Mouse (Mus musculus): ENCODE data around the gene Them7. TPM values are rescaled to one million over a fixed set of nuclear protein-coding genes. Genes with fewer than 3 reads are reported as not detected.
A peak's percentile ranks its signal among the peaks of the same experiment; 100 is the strongest.

Them7 gene
- polyA plus RNA-seq, 1 experiment from 2014 or later = 0.63 TPM

DNA sequence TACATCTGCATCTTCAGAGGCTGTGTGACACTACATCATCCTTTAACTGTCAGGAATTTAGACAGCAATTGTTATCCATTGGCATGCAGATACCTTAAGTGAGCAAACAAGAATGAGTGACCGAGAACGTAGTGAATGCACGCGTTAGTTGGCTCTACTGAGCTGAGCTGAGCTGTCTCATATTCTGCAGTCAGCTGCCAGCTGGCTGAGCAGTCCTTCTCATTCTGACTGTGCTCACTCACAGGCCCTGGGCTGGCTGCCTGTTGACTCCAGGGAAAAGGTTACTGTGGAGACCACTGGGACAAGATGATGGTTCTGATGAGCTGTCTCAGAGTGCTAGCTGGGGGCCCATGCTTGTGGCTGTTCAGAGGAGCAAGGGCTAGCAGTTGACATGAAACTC is 184.4 kb downstream of the Them7 start:
- Histone ChIP-seq H3K27me3 (replicated peaks) (no peaks in the 10 kb centered on the region), H3K4me1 (no peaks in the 10 kb centered on the region), H3K4me3 (replicated peaks) (no peak overlapping the region), H3K4me2 (no peak overlapping the region), H3K27ac (no peak overlapping the region), H3K36me3 (no peaks in the 10 kb centered on the region), H3K9me3 (no peaks in the 10 kb centered on the region), H3K9ac (no peak overlapping the region)
- no peak for ATAC-seq (ENCODE audit: insufficient read depth, low FRiP score, low read depth)
- WGBS = 59% methylated on average over 4 of the region's 4 CpGs

DNA sequence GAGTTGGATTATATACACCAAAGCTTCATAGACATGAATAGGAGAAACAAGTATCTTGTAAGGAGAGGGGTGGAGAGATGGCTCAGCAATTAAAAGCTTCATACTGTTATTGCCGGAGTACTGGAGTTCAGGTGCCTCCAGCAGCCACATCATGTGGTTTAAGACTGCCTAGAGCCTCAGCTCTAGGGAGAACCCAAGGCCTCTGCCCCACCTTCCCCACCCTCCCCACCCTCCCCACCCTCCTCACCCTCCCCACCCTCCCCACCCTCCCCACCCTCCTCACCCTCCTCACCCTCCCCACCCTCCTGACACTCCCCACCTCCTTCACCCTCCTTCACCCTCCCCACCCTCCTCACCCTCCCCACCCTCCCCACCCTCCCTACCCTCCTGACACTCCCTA is 185.1 kb downstream of the Them7 start:
- 81% methylated on average over 1 of the region's 1 CpGs for WGBS
- Histone ChIP-seq H3K27me3 (replicated peaks) (no peaks in the 10 kb centered on the region), H3K4me1 (no peaks in the 10 kb centered on the region), H3K27ac (no peak overlapping the region), H3K4me2 (no peak overlapping the region), H3K36me3 (no peaks in the 10 kb centered on the region), H3K9ac (no peak overlapping the region), H3K9me3 (no peaks in the 10 kb centered on the region), H3K4me3 (replicated peaks) (no peak overlapping the region)
- 0 out of 2 replicates have a peak, but pooled peaks have one; percentile 43 for ATAC-seq (ENCODE audit: insufficient read depth, low FRiP score, low read depth)

DNA sequence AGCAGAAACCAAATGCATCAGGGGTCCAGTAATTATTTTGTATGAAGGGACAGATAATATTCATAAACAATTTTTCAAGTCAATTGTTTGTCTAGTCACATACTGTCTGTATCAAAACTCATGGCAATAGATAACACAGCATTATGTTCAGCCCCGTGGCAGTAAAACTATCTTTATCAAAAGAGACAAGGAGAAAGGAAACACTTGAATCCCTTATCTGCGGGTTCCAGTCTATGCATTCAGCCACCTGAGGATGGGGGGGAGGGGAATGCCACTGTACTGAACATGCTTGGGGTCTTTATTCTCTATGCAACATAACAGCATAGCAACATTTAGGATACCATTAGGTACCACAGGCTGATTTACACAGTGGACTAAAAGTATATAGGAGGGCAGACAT is 190.2 kb downstream of the Them7 start:
- Histone ChIP-seq H3K27me3 (replicated peaks) (no peaks in the 10 kb centered on the region), H3K9me3 (no peaks in the 10 kb centered on the region), H3K9ac (no peak overlapping the region), H3K4me3 (replicated peaks) (no peak overlapping the region), H3K4me1 (0 out of 2 replicates have a peak, but pooled peaks cover 7% of the 10 kb centered on the region), H3K4me2 (no peak overlapping the region), H3K36me3 (no peaks in the 10 kb centered on the region), H3K27ac (no peak overlapping the region)
- WGBS = 65% methylated on average over 2 of the region's 2 CpGs
- peak; percentile 45; the same call in 1 of the 2 replicates for ATAC-seq (ENCODE audit: insufficient read depth, low FRiP score, low read depth)

DNA sequence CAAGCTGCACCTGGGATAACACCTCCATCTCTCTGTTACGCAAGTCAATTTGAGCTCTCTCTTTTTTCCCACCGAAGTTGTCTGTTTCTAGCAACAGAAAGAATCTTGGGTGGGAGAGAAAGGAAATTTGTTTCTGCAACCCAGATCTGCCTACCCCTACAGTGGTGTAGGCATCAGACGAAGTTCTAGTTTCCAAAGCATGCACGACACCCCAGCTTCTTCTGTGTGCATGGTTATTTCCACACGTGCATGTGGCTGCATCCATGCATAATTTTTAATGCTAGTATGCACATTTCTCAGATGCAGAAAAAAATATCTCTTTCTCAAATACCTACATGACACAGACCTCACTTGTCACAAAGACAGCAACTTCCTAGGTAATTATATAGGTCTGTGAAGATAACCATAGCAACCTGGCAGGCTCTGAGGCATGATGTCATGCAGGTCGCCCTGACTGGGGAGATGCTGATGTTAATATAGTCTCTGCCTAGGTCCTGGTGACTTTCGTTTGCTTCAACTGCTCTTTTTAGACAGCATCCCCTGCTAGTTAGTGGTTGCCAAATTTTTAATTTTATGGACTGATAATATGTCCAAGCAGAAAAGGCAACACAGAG is 192.0 kb downstream of the Them7 start:
- Histone ChIP-seq H3K9ac (no peak overlapping the region), H3K27ac (no peak overlapping the region), H3K36me3 (no peaks in the 10 kb centered on the region), H3K4me1 (0 out of 2 replicates have a peak, but pooled peaks cover 7% of the 10 kb centered on the region), H3K27me3 (replicated peaks) (no peaks in the 10 kb centered on the region), H3K9me3 (no peaks in the 10 kb centered on the region), H3K4me2 (no peak overlapping the region), H3K4me3 (replicated peaks) (no peak overlapping the region)
- ATAC-seq (ENCODE audit: insufficient read depth, low FRiP score, low read depth) = no peak
- WGBS = 56% methylated on average over 7 of the region's 7 CpGs

DNA sequence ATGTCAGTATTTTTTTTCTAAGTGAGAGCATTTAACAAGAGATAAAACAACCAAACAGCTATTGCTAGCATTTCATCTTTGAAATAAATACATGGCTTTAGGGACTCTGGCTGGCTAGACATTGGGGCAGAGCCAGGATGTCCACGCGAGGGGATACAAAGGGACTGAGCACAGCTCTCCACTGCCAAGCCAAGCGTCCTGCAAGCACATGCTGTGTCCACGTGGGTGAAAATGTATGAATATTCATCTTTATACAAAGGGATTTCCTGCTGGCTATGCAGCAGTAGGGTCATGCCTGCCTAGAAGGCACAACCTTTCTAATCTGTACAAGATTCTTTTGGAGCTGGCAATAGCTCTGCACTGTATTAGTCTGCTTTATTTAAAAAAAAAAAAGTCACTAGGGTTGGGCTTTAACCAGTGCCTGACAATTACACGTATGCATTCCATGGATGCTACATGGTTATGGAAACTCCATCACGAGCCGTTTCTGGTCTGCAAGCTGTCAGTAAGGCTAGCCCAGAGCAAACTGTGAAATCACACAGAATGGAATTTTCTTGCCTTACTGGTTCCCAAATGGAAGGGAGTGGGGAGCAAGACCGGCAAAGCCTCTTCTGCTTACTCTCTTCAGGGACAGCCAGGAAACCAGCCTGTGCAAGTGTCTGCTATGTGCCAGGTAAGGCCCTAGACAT is 192.7 kb downstream of the Them7 start:
- Histone ChIP-seq H3K9me3 (no peaks in the 10 kb centered on the region), H3K9ac (no peak overlapping the region), H3K4me2 (no peak overlapping the region), H3K36me3 (no peaks in the 10 kb centered on the region), H3K4me3 (replicated peaks) (no peak overlapping the region), H3K27me3 (replicated peaks) (no peaks in the 10 kb centered on the region), H3K4me1 (0 out of 2 replicates have a peak, but pooled peaks cover 7% of the 10 kb centered on the region), H3K27ac (no peak overlapping the region)
- 49% methylated on average over 8 of the region's 8 CpGs for WGBS
- ATAC-seq (ENCODE audit: insufficient read depth, low FRiP score, low read depth) = no peak

DNA sequence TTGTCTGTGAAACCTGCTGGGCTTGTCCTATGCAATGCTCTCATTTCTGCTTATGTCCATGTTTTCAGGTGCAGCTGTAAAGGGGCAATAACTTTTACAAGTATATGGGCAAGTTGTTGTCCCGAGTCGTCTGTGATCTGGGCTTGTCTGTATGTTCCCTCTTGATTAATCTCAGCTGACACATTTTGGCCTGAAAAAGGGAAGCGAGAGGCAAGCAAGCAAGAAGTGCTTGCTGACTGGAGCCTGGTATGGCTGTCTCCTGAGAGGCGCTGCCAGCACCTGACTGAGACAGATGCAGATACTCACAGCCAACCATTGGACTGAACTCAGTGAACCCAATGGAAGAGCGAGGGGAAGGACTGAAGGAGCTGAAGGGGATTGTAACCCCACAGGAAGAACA is 193.5 kb downstream of the Them7 start:
- Histone ChIP-seq H3K27ac (no peak overlapping the region), H3K4me3 (replicated peaks) (no peak overlapping the region), H3K4me2 (no peak overlapping the region), H3K4me1 (0 out of 2 replicates have a peak, but pooled peaks cover 7% of the 10 kb centered on the region), H3K36me3 (no peaks in the 10 kb centered on the region), H3K9ac (no peak overlapping the region), H3K27me3 (replicated peaks) (no peaks in the 10 kb centered on the region), H3K9me3 (no peaks in the 10 kb centered on the region)
- no peak for ATAC-seq (ENCODE audit: insufficient read depth, low FRiP score, low read depth)
- WGBS = 66% methylated on average over 5 of the region's 5 CpGs

DNA sequence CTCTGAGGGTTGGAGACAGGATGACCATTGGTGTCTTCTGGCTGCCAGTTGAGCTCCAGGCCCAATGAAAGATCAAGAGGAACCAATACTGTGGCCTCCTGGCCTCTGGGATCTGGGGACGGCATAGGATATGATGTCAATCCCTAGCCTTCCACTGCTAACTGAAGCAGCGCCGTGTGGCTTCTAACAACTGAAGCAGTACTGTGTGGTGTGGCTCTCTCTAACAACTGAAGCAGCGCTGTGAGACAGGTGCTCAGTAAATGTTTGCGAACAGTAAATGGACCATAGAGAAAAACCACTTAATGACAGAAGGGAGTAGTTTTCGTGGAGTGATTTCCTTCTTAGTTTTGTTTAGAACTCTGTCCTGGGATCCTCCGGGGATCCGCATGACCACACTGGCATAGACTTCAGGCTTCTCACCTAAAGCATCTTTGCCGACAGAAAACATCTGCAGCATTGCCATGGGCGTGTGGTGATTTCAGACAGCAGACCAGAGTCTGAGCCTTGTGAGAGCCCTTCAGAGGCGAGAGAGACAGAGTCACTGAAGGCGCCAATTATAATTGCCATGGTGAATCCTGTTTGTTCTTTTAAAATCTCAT is 194.6 kb downstream of the Them7 start:
- Histone ChIP-seq H3K27me3 (replicated peaks) (no peaks in the 10 kb centered on the region), H3K9ac (no peak overlapping the region), H3K27ac (no peak overlapping the region), H3K9me3 (no peaks in the 10 kb centered on the region), H3K4me1 (0 out of 2 replicates have a peak, but pooled peaks cover 7% of the 10 kb centered on the region), H3K36me3 (no peaks in the 10 kb centered on the region), H3K4me3 (replicated peaks) (no peak overlapping the region), H3K4me2 (no peak overlapping the region)
- ATAC-seq (ENCODE audit: insufficient read depth, low FRiP score, low read depth) = no peak
- 81% methylated on average over 12 of the region's 12 CpGs for WGBS

DNA sequence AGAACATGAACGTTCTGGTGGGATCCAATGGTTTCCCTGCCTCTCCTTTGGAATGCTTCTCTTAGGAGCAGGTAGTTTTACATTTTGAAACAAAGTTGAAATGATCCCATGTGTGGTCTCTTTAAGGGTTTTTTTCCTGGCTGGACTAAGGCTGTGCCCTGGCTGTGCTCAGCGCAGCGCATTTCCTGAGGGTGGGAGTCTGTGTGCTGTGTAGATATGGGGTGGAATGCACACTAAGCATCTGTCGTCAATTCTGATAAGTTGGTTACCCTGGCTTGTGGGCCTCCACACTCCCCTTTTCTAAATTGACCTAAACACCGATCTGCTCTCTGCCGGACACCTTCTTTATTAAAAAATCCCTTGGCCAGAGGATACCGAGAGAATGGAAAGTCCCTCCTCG is 203.3 kb downstream of the Them7 start:
- Histone ChIP-seq H3K36me3 (no peaks in the 10 kb centered on the region), H3K9me3 (no peaks in the 10 kb centered on the region), H3K27ac (no peak overlapping the region), H3K4me3 (replicated peaks) (no peak overlapping the region), H3K4me2 (no peak overlapping the region), H3K9ac (no peak overlapping the region), H3K4me1 (no peaks in the 10 kb centered on the region), H3K27me3 (replicated peaks) (no peaks in the 10 kb centered on the region)
- ATAC-seq (ENCODE audit: insufficient read depth, low FRiP score, low read depth) = peak; percentile 27; the same call in 1 of the 2 replicates
- WGBS = 58% methylated on average over 8 of the region's 8 CpGs

DNA sequence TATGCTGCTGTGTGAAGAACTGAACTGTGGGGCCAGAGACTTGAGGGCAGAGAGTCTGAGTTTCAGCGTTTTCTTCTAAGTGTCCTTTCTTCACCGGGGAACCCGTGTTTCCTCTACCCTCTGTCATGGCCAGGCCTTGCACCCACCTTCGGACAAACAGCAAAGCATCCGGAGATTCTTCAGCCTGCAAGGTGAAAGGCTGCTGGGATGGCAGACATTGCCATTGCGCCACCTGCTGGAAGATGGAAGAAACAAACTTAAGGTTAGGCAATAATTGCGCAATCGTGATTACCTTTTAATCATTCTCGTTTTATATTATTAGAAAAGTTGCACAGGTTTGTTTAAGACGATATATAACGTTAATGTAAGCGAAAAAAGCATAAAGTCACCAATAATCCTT is 203.9 kb downstream of the Them7 start:
- 2% methylated on average over 12 of the region's 12 CpGs for WGBS
- no peak; the same call in 1 of the 2 replicates for ATAC-seq (ENCODE audit: insufficient read depth, low FRiP score, low read depth)
- no peak overlapping the region for H3K4me3 ChIP-seq (replicated peaks)

DNA sequence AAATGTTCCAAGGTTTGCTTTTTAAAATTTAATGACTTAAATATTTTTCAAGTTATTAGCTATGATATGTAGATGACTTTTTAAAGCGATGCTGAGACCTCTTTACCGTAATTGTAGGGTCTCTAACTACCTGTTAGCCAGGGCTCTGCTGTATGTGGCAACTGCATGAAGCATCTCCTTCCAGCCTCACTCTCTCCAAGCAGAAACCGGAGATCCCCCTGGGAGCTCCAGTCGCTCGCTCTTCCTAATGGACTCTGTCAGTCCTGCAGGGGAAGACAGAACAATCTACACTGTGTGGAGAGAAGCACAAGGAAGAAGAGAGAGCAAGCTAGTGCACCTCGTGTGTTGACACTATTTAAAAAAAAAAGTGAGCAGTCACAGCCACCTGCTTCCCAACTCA is 204.3 kb downstream of the Them7 start:
- no peaks in the 10 kb centered on the region for H3K9me3 ChIP-seq
- 29% methylated on average over 6 of the region's 6 CpGs for WGBS
- no peak for ATAC-seq (ENCODE audit: insufficient read depth, low FRiP score, low read depth)
- no peak overlapping the region for H3K9ac ChIP-seq
- no peak overlapping the region for H3K4me3 ChIP-seq (replicated peaks)
- no peaks in the 10 kb centered on the region for H3K36me3 ChIP-seq
- H3K27me3 ChIP-seq (replicated peaks) = no peaks in the 10 kb centered on the region
- H3K4me1 ChIP-seq = no peaks in the 10 kb centered on the region
- H3K27ac ChIP-seq = no peak overlapping the region
- no peak overlapping the region for H3K4me2 ChIP-seq

More for the DNA sequence above, 203.9 kb downstream of the Them7 start:
- Histone ChIP-seq H3K36me3 (no peaks in the 10 kb centered on the region), H3K4me1 (no peaks in the 10 kb centered on the region), H3K9me3 (no peaks in the 10 kb centered on the region), H3K9ac (no peak overlapping the region), H3K27me3 (replicated peaks) (no peaks in the 10 kb centered on the region), H3K4me2 (no peak overlapping the region), H3K27ac (no peak overlapping the region)

All from stomach, embryonic 15.5 days (tissue).